Mouse (Mus musculus) erythroblast, embryonic 14.5 days (primary cell): ENCODE results near the gene Abhd18. TPM values are rescaled to one million over a fixed set of nuclear protein-coding genes. Genes with fewer than 3 reads are reported as not detected.
"Not testable (repeated sequence)": the region's sequence is repeated elsewhere in the genome, so short reads cannot be mapped to it uniquely, and the experiment has no call there.

Experiments used
- H3K27me3 ChIP-seq: 2 replicates; pipeline ENCODE4 v1.6.1; 2012; ENCODE audit warnings: inconsistent platforms; ENCODE audit not compliant: control insufficient read depth
- H3K36me3 ChIP-seq: 2 replicates; pipeline ENCODE4 v1.6.1; 2012; ENCODE audit warnings: mild to moderate bottlenecking, inconsistent platforms; ENCODE audit not compliant: control insufficient read depth
- H3K4me1 ChIP-seq: 2 replicates; pipeline ENCODE4 v1.6.1; 2012; ENCODE audit warnings: inconsistent platforms; ENCODE audit not compliant: control insufficient read depth
- H3K4me3 ChIP-seq: replicated peaks from 2 replicates; pipeline ENCODE3; 2012; ENCODE audit warnings: moderate library complexity, mild to moderate bottlenecking, inconsistent platforms
- H3K9me3 ChIP-seq: 2 replicates; pipeline ENCODE4 v1.6.1; 2012; ENCODE audit warnings: low read length, inconsistent platforms, mixed read lengths; ENCODE audit not compliant: control insufficient read depth
- GATA1 ChIP-seq: IDR thresholded peaks from 2 replicates; pipeline ENCODE4 v1.6.1; 2012; ENCODE audit warnings: low read length, inconsistent platforms, mixed read lengths
- TAL1 ChIP-seq: IDR thresholded peaks from 3 replicates; pipeline ENCODE4 v1.6.1; 2012; ENCODE audit warnings: low read length, inconsistent platforms, mixed read lengths
- polyA plus RNA-seq: library from polyadenylated mRNA; stranded (reverse); fragments of >175 nt; gene quantifications from 2 replicates; pipeline ENCODE4 v1.2.3, GENCODE M21; 2012

Gene Abhd18
- 0.04 TPM in 1 of 2 replicates, not detected in the other for polyA plus RNA-seq

DNA sequence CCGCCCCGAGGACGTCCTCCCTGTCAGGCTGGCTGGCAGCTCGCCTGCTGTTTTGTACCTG is at the start of gene Abhd18:
Gene Abhd18, plus strand, starts transcription at position 14 of the 61 bp plus-strand sequence.
- not testable (repeated sequence) for H3K9me3 ChIP-seq, H3K36me3 ChIP-seq, H3K27me3 ChIP-seq
- Histone ChIP-seq H3K4me3 (peak within 1 kb of the TSS; percentile 67), H3K4me1 (peaks cover 19% of the 10 kb centered on the region)

DNA sequence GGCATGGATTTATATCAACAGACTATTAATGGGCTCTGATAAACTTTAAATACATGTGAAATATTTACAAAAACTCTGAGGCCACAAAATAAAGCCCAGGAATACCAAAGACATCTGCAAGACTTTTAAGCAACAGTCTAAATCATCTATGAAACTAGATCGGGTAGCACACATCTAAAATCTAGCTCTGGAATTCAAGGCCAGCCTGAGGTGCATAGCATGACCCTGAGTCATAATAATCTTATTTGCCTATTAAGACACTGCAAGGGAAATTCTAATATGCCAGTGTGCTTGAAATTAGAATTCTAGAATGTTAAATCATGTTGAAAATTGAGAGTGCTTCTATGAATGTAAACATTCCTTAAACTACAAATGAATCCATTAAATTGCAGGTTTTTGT is 48.7 kb upstream of the Abhd18 start:
- Histone ChIP-seq H3K27me3 (no peaks in the 10 kb centered on the region), H3K9me3 (no peaks in the 10 kb centered on the region), H3K4me3 (no peak overlapping the region), H3K36me3 (peaks cover 37% of the 10 kb centered on the region), H3K4me1 (peaks cover 32% of the 10 kb centered on the region)
- no peak for TF ChIP-seq TAL1
- TF ChIP-seq GATA1: no peak

GRCm38 (mm10) chr3:40798500-40798899 is 48.3 kb upstream of the Abhd18 start:
- Histone ChIP-seq H3K4me3 (peak overlapping the region; percentile 90), H3K36me3 (peaks cover 38% of the 10 kb centered on the region), H3K9me3 (no peaks in the 10 kb centered on the region), H3K4me1 (peaks cover 34% of the 10 kb centered on the region), H3K27me3 (no peaks in the 10 kb centered on the region)
- no peak for TF ChIP-seq GATA1
- no peak for TF ChIP-seq TAL1

GRCm38 (mm10) chr3:40799530-40800372 is 47.0 kb upstream of the Abhd18 start, which contains the start of gene Plk4:
Gene Plk4, plus strand, starts transcription at chr3:40800019.
- Histone ChIP-seq H3K4me1 (peaks cover 36% of the 10 kb centered on the region), H3K9me3 (no peaks in the 10 kb centered on the region), H3K36me3 (peaks cover 49% of the 10 kb centered on the region), H3K27me3 (no peaks in the 10 kb centered on the region), H3K4me3 (peak within 1 kb of the TSS; percentile 90)
- no peak for TF ChIP-seq GATA1
- no peak for TF ChIP-seq TAL1

DNA sequence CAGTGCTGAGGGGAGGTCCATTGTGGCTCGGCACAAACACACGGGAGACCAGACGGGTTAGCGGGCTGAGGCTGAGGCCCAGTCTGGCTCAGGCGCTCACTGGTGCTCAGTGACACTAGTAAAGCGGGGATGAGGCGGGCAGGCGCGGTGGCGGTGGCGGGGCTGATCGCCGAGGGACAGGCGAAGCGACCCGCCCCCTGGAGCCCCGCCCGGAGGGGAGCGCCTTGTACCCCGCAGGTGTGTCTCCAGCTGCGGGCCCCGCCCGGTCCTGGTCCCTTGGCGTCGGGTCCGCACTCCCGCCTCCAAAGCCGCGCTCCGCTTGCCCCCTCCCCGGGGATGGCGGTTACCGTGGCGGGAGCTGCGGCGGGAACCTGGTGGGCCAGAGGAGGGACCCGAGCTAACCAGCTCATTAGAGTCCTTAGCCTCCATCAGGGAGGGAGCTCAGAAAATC is 46.4 kb upstream of the Abhd18 start:
- Histone ChIP-seq H3K4me1 (peaks cover 38% of the 10 kb centered on the region), H3K36me3 (peaks cover 53% of the 10 kb centered on the region), H3K4me3 (peak overlapping the region; percentile 90), H3K27me3 (no peaks in the 10 kb centered on the region), H3K9me3 (no peaks in the 10 kb centered on the region)
- TF ChIP-seq TAL1 (no peak), GATA1 (no peak)

GRCm38 (mm10) chr3:40806871-40807270 is 39.9 kb upstream of the Abhd18 start:
- Histone ChIP-seq H3K36me3 (peaks cover 98% of the 10 kb centered on the region), H3K4me1 (peaks cover 19% of the 10 kb centered on the region), H3K4me3 (no peak overlapping the region), H3K27me3 (no peaks in the 10 kb centered on the region), H3K9me3 (no peaks in the 10 kb centered on the region)
- TF ChIP-seq GATA1: no peak
- TF ChIP-seq TAL1: no peak

DNA sequence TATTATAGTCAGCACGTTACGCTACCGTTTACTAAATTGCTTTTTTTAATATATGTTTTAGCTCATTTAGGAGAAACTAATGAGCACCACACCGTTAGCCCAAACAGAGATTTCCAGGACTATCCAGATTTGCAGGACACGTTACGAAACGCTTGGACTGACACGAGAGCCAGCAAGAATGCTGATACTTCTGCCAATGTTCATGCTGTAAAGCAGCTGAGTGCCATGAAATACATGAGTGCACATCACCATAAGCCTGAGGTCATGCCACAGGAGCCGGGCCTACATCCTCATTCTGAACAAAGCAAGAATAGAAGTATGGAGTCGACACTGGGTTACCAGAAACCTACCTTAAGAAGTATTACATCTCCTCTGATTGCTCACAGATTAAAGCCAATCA is 38.1 kb upstream of the Abhd18 start:
- TF ChIP-seq TAL1: no peak
- H3K27me3 ChIP-seq: no peaks in the 10 kb centered on the region
- no peak overlapping the region for H3K4me3 ChIP-seq
- peaks cover 98% of the 10 kb centered on the region for H3K36me3 ChIP-seq
- peaks cover 10% of the 10 kb centered on the region for H3K4me1 ChIP-seq
- H3K9me3 ChIP-seq: no peaks in the 10 kb centered on the region

- Histone ChIP-seq H3K36me3 (peaks cover 99% of the 10 kb centered on the region), H3K9me3 (no peaks in the 10 kb centered on the region), H3K4me3 (no peak overlapping the region), H3K27me3 (no peaks in the 10 kb centered on the region), H3K4me1 (peaks cover 8% of the 10 kb centered on the region)
- TF ChIP-seq GATA1: no peak
- no peak for TF ChIP-seq TAL1
Measured at GRCm38 (mm10) chr3:40809894-40810293, 36.9 kb upstream of the Abhd18 start.

GRCm38 (mm10) chr3:40813275-40813674 is 33.5 kb upstream of the Abhd18 start:
- Histone ChIP-seq H3K27me3 (no peaks in the 10 kb centered on the region), H3K4me1 (no peaks in the 10 kb centered on the region), H3K4me3 (no peak overlapping the region), H3K9me3 (no peaks in the 10 kb centered on the region), H3K36me3 (peaks cover 100% of the 10 kb centered on the region)
- TF ChIP-seq TAL1 (no peak), GATA1 (no peak)

DNA sequence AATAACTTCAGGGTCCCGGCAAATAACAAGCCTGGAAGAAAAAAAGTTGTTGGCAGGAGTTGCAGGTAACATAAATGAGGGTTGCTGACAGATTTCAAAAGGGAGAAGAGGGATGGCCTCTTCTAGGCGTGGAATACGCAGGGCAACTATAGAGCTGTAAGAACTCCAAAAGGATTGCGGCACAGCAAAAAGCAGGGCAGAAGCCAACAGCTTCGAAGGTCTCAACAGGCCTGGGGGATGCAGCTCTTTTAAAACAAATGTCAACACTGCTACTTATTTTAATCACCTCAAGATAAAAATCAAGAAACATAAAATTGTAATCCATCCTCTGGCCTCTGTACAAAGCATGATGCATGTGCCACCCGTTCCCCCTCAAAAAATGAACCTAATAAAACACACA is 1.2 kb upstream of the Abhd18 start:
- peak overlapping the region; percentile 65 for H3K4me3 ChIP-seq
- H3K27me3 ChIP-seq, H3K36me3 ChIP-seq, H3K9me3 ChIP-seq: not testable (repeated sequence)
- H3K4me1 ChIP-seq: peaks cover 19% of the 10 kb centered on the region

GRCm38 (mm10) chr3:40846473-40846956 is 255 bp upstream of the Abhd18 start, which contains the start of gene Mfsd8:
Gene Mfsd8, minus strand, starts transcription at chr3:40846886.
- Histone ChIP-seq H3K4me3 (peak within 1 kb of the TSS; percentile 67), H3K4me1 (peaks cover 19% of the 10 kb centered on the region)
- H3K9me3 ChIP-seq, H3K36me3 ChIP-seq, H3K27me3 ChIP-seq: not testable (repeated sequence)

GRCm38 (mm10) chr3:40847018-40847417 is 248 bp downstream of the Abhd18 start:
- H3K9me3 ChIP-seq: not testable (repeated sequence)
- peaks cover 19% of the 10 kb centered on the region for H3K4me1 ChIP-seq

GRCm38 (mm10) chr3:40847936-40848335 is 1.2 kb downstream of the Abhd18 start:
- H3K36me3 ChIP-seq, H3K4me3 ChIP-seq, H3K9me3 ChIP-seq, H3K27me3 ChIP-seq: not testable (repeated sequence)
- peaks cover 19% of the 10 kb centered on the region for H3K4me1 ChIP-seq

More at GRCm38 (mm10) chr3:40847018-40847417, 248 bp downstream of the Abhd18 start:
- H3K36me3 ChIP-seq, H3K27me3 ChIP-seq: not testable (repeated sequence)
- peak overlapping the region; percentile 67 for H3K4me3 ChIP-seq
